Mouse (Mus musculus): ENCODE measurements at regions not wholly inside any gene's neighbourhood (a gene's known extent, or its start where the extent isn't known, plus 50 kb on each side); places are given as distances from the start of the nearest gene placed in this dataset.

DNA sequence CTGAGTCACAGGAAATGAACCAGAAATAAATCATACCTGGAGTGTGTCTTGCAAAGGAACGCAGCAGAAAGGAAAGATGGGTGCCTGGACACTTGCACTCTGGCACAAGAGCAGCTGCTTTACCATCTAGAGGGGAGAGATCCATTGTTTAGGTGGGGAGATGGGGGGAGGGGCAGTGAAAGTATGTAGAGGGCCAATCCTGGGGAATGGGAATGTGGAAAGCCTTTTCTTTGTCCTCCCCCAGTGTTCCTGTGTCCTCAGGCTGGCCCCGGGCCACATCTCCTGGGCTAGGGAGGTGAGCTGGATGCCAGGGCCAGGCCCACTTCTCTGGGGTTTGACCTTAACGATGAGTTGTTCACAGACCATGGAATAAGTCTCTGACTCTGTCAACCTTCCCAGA is 107.2 kb upstream of the Arglu1 start:
- TF ChIP-seq CTCF (IDR thresholded peaks at IDR 0.05), result no peak
- TF ChIP-seq EP300 (IDR thresholded peaks at IDR 0.05; ENCODE audit: insufficient read depth, low read depth, low read length), result no peak
- no peak for TF ChIP-seq POLR2A (IDR thresholded peaks at IDR 0.05; ENCODE audit: insufficient read depth, low read depth, low read length)

Data from heart, adult 2 months (tissue).